12 mouse cellular contexts compared by ENCODE assay signal in genomic region chr11:88534331-88534929, GRCm38 (mm10).
A peak's percentile ranks its signal among the peaks of the same experiment; 100 is the strongest.
DNase-seq lines count a peak whose midpoint lies in the region; ATAC-seq lines count a peak whose summit lies in the region.
"Had no signal": no experiment of that assay in that cellular context is flagged by ENCODE, and none has a peak within 500 bp of the region (broad histone marks: within the 10 kb centered on the region; RNA-seq: fewer than 3 reads in every experiment).

No protein-coding gene starts in this region.

- no peak overlapping the region for H3K4me3 ChIP-seq in kidney, embryonic 15.5 days (replicated peaks)
- H3K4me3 ChIP-seq in forebrain, embryonic 10.5 days, result peak overlapping the region; percentile 26; the same call in 1 of the 2 replicates
- no peak overlapping the region for H3K4me3 ChIP-seq in limb, embryonic 10.5 days
- H3K4me3 ChIP-seq in neural tube, embryonic 15.5 days (replicated peaks), result no peak overlapping the region

- peak overlapping the region; percentile 64 for H3K27ac ChIP-seq in kidney, embryonic 15.5 days
- H3K27ac ChIP-seq in forebrain, embryonic 10.5 days, result peak overlapping the region; percentile 85
- H3K27ac ChIP-seq in limb, embryonic 10.5 days, result peak overlapping the region; percentile 39; the same call in 1 of the 2 replicates
- H3K27ac ChIP-seq in neural tube, embryonic 15.5 days (replicated peaks), result peak overlapping the region; percentile 65
- H3K27ac ChIP-seq: liver, embryonic 14.5 days had no signal

- no peaks in the 10 kb centered on the region for H3K9me3 ChIP-seq in kidney, embryonic 15.5 days (replicated peaks)
- H3K9me3 ChIP-seq in forebrain, embryonic 10.5 days, result no peaks in the 10 kb centered on the region
- H3K9me3 ChIP-seq in limb, embryonic 10.5 days (replicated peaks), result no peaks in the 10 kb centered on the region
- no peaks in the 10 kb centered on the region for H3K9me3 ChIP-seq in neural tube, embryonic 15.5 days (replicated peaks)

- ATAC-seq in kidney, embryonic 15.5 days (replicated peaks; ENCODE audit: low FRiP score), result no peak
- no peak for ATAC-seq in neural tube, embryonic 15.5 days (ENCODE audit: low FRiP score)
- ATAC-seq: CD4-positive, CD25-positive, alpha-beta regulatory T cell, adult 4 months had no signal

- DNase-seq in kidney, adult 8-10 months, result no peak
- DNase-seq in forebrain, embryonic 10.5 days (ENCODE audit: extremely low spot score, low spot score), result peak; percentile 56
- no peak for DNase-seq in limb, embryonic 10.5 days (ENCODE audit: low spot score)
- DNase-seq in adrenal gland, adult (ENCODE audit: inconsistent age in 2 of 2, low spot score in 1 of 2), result no peak
- DNase-seq in thymus, adult 18-20 months, result no peak
- no peak for DNase-seq in cerebellum, adult 11 months
- DNase-seq: cerebellum, adult 9-11 months; thymus, postnatal 14 days had no signal

- 21% methylated on average over 11 of the region's 11 CpGs for WGBS in kidney, embryonic 15.5 days
- whole genome bisulfite sequencing in forebrain, embryonic 10.5 days, result 14% methylated on average over 11 of the region's 11 CpGs
- 27% methylated on average over 11 of the region's 11 CpGs for WGBS in limb, embryonic 10.5 days
- 8% methylated on average over 11 of the region's 11 CpGs for WGBS in neural tube, embryonic 15.5 days

- H3K27me3 ChIP-seq in kidney, embryonic 15.5 days, result no peaks in the 10 kb centered on the region
- no peaks in the 10 kb centered on the region for H3K27me3 ChIP-seq in forebrain, embryonic 10.5 days (ENCODE audit: poor library complexity, severe bottlenecking)
- H3K27me3 ChIP-seq in limb, embryonic 10.5 days (ENCODE audit: low read depth, poor library complexity, severe bottlenecking), result no peaks in the 10 kb centered on the region
- no peaks in the 10 kb centered on the region for H3K27me3 ChIP-seq in neural tube, embryonic 15.5 days (replicated peaks)

- H3K4me2 ChIP-seq in kidney, embryonic 15.5 days, result peak overlapping the region; percentile 12; the same call in 1 of the 2 replicates
- H3K4me2 ChIP-seq in neural tube, embryonic 15.5 days, result peak overlapping the region; percentile 15; the same call in 1 of the 2 replicates

- no peaks in the 10 kb centered on the region for H3K36me3 ChIP-seq in kidney, embryonic 15.5 days
- H3K36me3 ChIP-seq in forebrain, embryonic 10.5 days (replicated peaks), result peaks cover 44% of the 10 kb centered on the region
- peaks cover 19% of the 10 kb centered on the region; the same call in 1 of the 2 replicates for H3K36me3 ChIP-seq in limb, embryonic 10.5 days
- no peaks in the 10 kb centered on the region for H3K36me3 ChIP-seq in neural tube, embryonic 15.5 days

- no peak overlapping the region for H3K9ac ChIP-seq in kidney, embryonic 15.5 days
- H3K9ac ChIP-seq in neural tube, embryonic 15.5 days (replicated peaks), result no peak overlapping the region
- H3K9ac ChIP-seq: liver, embryonic 14.5 days had no signal

- peaks cover 73% of the 10 kb centered on the region for H3K4me1 ChIP-seq in kidney, embryonic 15.5 days
- H3K4me1 ChIP-seq in forebrain, embryonic 10.5 days, result peaks cover 79% of the 10 kb centered on the region
- H3K4me1 ChIP-seq in limb, embryonic 10.5 days, result peaks cover 59% of the 10 kb centered on the region
- H3K4me1 ChIP-seq in neural tube, embryonic 15.5 days, result peaks cover 51% of the 10 kb centered on the region
